Mouse (Mus musculus) left cerebral cortex, adult 11 months (tissue): ENCODE data around the gene Slc24a3.

Experiments used
- DNase-seq: peaks from one replicate; pipeline ENCODE4 v3.0.0; 2022; ENCODE audit warnings: low spot score

Gene Slc24a3

DNA sequence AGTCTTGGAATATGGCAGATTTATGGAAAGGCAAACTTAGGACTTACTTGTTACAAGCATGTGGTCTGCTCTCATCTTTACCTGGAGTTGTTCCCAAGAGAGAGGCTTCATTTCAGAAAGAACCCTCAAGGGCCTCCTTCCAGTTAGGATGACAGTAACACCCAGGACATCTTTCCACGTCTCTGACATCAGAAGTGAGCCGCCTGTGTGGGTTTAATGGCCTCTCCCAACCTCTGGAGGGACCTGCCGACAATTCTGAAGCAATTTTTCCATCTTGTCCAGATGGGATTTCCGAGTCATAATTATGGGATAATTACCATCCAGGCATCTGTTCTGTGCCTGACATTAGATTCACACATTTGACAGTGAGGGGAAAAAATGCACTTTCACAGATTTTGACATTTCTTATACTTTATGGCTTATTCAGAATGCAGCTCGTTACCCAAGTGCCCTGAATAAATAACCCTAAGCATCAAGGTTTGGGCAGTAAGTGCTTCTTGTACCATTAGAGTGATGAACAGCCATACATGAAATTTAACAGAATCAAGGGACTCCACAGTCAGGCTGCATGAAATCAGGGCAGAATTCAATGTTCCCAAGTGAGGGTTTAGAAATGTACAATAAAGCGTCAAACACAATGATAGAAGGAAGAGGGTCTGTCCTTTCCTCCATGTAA lies 463.7 kb downstream of the Slc24a3 start:
- DNase-seq, result no peak

GRCm38 (mm10) chr2:145631799-145632174 lies 464.2 kb downstream of the Slc24a3 start:
- no peak for DNase-seq

DNA sequence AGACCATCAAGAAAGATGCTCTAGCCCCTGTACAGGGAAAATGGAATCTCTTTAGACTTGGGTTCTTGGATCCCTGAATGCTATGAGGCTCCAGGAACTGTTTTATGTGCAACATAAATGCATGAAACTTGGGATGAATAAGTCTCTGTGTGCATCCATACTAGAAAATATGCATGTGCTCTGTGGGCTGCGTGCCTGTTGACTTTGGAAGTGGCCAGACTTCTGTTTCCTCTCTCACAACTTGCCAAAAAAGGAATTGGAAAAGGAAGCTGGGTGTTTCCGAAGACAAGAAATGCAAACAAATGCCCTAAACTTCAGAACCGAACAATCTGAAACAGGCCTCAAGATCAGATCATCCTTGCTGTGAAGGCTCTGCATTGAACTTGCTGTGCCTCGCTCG lies 466.3 kb downstream of the Slc24a3 start:
- DNase-seq, result no peak

DNA sequence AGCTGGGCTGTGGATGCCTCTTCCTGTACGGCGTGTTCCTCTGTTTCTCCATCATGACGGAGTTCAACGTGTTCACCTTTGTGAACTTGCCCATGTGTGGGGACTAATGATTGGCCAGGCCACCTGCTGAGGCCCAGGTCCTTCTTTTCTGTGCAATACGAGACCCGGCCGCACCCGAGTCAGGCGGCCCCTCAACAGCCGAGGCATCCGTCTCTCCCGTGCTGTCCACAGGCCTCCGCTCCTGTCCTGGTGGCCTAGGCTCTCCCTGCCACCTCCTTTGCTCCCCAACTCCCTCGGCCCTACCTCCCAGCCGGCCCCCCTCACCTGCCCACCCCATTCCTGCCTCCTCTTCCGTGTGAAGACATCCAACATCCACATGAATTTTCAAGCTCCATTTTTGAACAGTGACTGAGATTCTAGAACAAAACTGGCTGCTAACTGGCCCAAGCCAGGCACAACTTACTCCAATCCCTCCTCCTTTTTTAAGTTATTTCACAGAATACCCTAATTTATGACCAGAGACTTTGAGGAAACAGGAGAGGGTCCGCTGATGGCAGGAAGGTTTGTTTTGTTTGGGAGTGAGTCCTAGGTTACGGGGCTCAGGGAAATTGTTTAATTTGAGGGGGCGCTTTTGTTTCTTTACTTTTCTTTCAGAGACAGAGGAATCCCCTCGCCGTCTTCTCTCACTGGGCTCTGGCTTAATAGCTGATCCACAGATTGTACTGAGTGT lies 472.9 kb downstream of the Slc24a3 start:
- no peak for DNase-seq

- no peak for DNase-seq
These were observed 487.9 kb downstream of the Slc24a3 start for GRCm38 (mm10) chr2:145655373-145655960.

DNA sequence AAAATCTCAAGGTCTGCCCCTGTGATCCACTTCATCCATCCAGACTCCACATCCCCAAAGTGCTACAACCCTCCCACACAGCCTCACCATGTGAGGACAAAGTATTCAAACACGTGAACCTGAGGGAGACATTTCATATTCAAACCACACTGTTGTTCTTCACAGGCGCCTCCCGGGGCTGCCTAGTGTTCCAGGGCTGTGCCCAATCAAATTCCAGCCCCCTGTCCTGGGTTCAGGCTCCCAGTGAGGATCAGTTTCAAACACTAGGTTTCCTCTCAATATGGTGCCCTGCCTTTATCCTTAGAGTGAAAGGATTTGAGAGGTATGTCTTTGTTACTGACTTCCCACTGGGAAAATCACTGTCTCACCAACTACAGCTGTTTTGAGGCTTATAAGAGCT lies 488.6 kb downstream of the Slc24a3 start:
- DNase-seq, result no peak

DNA sequence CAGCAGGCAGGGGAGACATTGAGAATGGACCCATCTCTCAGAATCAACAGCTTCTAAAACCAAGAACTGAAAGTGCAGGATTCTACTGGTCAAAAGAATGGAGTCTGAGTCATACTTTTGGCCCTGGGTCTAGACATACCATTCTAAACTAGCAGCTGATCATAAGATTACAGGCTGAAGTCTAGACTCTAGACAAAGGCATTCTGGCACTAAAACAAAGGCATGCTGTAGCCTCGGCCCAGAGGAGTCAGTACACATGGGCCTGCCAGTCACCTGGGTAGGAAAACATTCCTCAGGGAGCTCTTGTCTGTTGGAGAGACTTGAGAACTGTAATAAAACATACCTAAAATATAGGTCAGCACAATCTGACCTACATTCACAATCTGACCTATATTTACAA lies 489.2 kb downstream of the Slc24a3 start:
- DNase-seq, result no peak

DNA sequence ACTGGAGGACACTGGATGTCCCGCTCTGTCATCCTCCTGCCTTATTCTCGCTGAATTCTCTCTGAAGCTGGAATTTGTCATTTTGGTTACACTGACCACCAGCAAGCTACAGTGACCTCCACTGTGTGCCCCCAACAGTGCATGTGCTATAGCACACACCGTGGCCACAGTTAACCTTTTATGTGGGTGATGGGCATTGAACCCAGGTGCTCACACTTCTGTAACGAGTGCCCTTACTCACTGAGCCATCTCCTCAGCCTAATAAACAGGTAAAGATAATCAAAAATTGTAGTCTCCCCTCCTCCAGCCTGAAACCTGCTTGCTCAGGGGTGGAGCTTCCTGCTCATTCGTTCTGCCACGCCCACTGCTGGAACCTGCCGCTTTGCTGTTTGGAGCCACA lies 493.7 kb downstream of the Slc24a3 start:
- no peak for DNase-seq

DNA sequence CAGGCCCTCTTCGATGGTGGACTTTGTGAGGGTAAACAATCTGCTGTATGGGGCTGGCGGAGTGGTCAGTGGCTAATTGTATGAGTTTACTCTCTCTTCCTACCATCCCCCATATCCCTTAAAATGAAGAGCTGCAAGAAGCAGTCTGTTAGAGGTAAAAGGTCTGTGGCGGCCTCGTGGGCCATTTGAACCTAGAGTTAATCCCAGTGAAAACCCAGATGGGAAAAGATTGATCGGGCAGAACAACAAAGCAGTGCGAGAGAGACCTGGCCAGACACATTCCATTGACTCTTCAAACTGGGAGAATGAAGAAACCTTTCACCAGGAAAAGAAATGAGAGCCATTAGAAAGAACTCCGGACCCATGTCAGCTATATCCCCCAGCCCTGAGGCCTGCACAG lies 496.3 kb downstream of the Slc24a3 start:
- no peak for DNase-seq

DNA sequence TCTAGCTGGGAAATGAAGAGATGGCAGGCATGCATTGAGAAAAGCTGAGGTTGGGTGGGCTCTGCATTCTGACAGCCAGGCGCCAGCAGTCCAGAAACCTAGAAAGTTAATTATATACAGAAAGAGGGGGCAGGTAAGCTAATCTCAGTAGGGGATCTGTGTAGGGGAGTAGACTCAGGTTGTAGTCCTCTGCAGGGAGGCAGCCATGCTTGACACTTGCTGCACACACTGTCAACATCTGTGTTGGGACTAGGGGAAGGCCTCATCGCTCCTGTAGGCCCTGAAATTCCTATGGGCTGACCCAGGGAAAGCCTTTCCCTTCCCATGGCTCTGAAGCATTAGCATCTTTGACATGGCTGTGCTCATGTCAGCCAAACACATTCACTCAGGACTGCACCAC lies 496.8 kb downstream of the Slc24a3 start:
- DNase-seq, result no peak

- no peak for DNase-seq
These were observed 500.6 kb downstream of the Slc24a3 start for GRCm38 (mm10) chr2:145668135-145668534.

GRCm38 (mm10) chr2:145670131-145670530 lies 502.6 kb downstream of the Slc24a3 start:
- DNase-seq, result no peak

DNA sequence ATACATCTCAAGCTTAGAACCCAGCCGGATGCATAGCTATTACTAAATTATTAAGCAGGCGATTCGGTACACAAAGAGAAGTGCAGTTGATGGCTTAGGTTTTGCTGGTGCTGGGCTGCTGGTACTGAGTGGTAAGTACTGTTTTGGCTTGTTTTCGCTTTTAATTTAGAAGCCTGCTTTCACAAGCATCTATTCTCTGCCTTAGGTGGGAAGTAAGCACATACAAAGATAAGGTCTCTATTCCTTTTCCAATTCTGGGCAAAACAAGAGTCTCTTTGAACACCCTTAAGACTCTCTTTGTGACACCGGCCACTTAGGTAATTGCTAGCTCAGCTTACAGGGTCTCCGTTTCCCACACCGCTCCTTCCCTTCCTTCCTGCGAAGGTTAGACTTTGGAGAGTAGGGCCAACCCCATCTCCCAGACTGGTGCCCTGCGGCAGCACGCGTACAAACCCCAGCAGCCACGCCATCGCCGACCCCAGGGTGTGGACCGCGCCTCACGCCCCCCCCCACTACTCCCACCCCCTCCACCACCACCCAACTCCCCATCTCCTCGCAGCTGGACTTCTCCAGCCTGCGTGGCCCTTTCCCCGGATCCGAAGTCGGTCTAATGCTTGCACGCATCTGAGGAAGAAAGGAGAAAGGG lies 507.1 kb downstream of the Slc24a3 start:
- no peak for DNase-seq

- no peak for DNase-seq
These were observed 507.7 kb downstream of the Slc24a3 start, which contains the start of gene Rin2 for GRCm38 (mm10) chr2:145675142-145675755. Gene Rin2, plus strand, starts transcription at chr2:145675215.

DNA sequence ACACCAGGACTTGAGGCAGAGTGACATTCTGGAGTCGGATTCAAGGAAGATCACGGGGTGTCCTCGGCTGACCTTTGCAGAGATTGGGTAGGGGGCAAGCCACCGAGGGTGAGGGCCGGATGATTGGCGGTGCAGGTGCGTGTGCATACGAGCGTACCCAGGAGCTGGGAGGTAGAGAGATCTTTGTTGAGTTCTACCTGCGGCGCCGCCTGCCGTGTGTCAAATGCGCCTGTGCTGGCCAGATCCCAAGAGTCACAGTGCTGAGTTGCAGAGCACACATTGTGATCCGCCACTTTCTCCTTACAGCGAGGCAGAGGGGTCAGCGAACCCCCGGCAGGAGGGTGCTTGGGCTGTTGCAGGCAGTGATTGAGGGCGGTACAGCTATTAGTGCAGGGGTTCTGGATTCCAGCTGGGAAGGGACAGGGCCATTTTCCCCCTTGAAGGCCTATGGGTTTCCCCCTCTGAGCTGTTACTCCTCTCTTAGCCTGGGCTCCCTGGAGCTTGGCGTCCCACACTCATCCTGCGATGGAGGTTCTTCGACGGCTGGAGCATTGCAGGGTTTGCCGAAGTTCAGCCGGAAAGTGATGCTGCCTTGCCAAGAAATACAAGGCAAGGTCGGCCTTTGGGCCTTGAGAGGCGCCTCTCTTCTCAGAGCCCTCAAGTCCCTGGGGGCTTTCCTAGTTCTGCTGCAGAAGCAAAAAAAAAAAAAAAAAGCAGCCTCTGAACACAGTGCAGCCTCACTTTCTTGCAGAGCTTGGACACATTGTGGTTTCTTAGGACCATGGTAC lies 508.4 kb downstream of the Slc24a3 start:
- DNase-seq, result no peak

GRCm38 (mm10) chr2:145676544-145676925 lies 509.0 kb downstream of the Slc24a3 start:
- no peak for DNase-seq

GRCm38 (mm10) chr2:145676936-145677335 lies 509.4 kb downstream of the Slc24a3 start:
- DNase-seq, result no peak

- no peak for DNase-seq
These were observed 512.6 kb downstream of the Slc24a3 start for GRCm38 (mm10) chr2:145680141-145680540.

GRCm38 (mm10) chr2:145680762-145681161 lies 513.2 kb downstream of the Slc24a3 start:
- no peak for DNase-seq

DNA sequence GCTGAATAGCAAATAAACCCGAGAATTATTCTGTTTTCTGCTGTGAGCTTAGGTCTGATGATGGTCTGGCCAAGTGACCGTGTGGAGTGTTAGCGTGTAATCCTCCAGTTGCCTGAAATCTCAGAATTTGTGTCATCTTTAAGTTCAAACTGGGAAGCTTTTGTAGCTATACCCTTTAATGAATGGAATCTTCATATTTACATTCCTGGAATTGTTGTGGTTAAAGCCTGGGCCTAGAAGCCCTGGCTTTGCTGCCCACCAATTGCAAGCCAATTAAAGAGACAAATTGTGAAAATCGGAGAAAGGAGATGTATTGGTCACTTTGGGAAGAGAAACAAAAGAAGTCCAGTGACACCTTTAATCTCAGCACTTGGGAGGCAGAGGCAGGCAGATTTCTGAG lies 514.1 kb downstream of the Slc24a3 start:
- no peak for DNase-seq

GRCm38 (mm10) chr2:145682924-145683323 lies 515.4 kb downstream of the Slc24a3 start:
- no peak for DNase-seq

DNA sequence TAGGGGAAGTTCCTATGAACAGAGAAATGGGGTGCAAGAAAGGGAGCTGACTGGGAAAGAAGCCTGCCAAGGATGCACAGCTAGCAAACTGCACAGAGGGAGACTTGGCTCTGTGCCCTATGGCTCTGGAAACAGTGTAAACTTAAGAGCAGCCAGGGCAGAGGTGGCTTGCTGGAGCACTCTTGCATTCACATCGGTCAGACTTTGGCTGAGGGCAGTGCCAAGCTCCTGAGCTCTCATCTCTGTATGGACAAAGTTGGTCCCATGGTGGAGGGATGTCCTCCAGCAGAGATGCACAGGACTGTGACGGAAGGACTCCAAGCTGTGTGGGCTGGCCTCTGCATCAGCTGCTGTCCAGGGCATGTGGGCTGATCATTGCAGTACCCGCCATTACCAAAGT lies 516.0 kb downstream of the Slc24a3 start:
- DNase-seq, result no peak
